Mouse (Mus musculus) lung, postnatal 0 days (tissue): ENCODE measurements at regions not wholly inside any gene's neighbourhood (a gene's known extent, or its start where the extent isn't known, plus 50 kb on each side); places are given as distances from the start of the nearest gene placed in this dataset.
"Not testable (repeated sequence)": the region's sequence is repeated elsewhere in the genome, so short reads cannot be mapped to it uniquely, and the experiment has no call there.

Experiments
- ATAC-seq: fragments of 200-750 bp; cut with Nextera tagmentation; 2 replicates; pipeline ENCODE4 v1.8.0; 2017; ENCODE audit warnings: moderate library complexity
- DNase-seq: peaks from one replicate; pipeline ENCODE4 v3.0.0-alpha.2; 2016; ENCODE audit warnings: low spot score
- H3K27ac ChIP-seq: fragments of 300-500 bp; sonication (generic); 2 replicates; pipeline ENCODE4 v1.5.1; 2014; ENCODE audit warnings: antibody characterized with exemption, mild to moderate bottlenecking, low read length, mixed read lengths
- H3K27me3 ChIP-seq: fragments of 300-500 bp; sonication (generic); replicated peaks from 2 replicates; pipeline ENCODE4 v1.6.1; 2014; ENCODE audit warnings: low read length, mixed read lengths; ENCODE audit not compliant: insufficient read depth
- H3K36me3 ChIP-seq: fragments of 300-500 bp; sonication (generic); 2 replicates; pipeline ENCODE4 v1.6.1; 2014; ENCODE audit warnings: low read length, mixed read lengths; ENCODE audit not compliant: insufficient read depth
- H3K4me1 ChIP-seq: fragments of 300-500 bp; sonication (generic); 2 replicates; pipeline ENCODE4 v1.6.1; 2014; ENCODE audit warnings: antibody characterized with exemption, low read depth, low read length, mixed read lengths; ENCODE audit not compliant: insufficient read depth
- H3K4me2 ChIP-seq: fragments of 300-500 bp; sonication (generic); replicated peaks from 2 replicates; pipeline ENCODE4 v1.6.1; 2014; ENCODE audit warnings: low read depth, mild to moderate bottlenecking, low read length, moderate library complexity, mixed read lengths
- H3K4me3 ChIP-seq: fragments of 300-500 bp; sonication (generic); 2 replicates; pipeline ENCODE4 v1.5.1; 2014; ENCODE audit warnings: low read depth, low read length
- H3K9ac ChIP-seq: fragments of 300-500 bp; sonication (generic); replicated peaks from 2 replicates; pipeline ENCODE4 v1.6.1; 2014; ENCODE audit warnings: low read depth, mild to moderate bottlenecking
- H3K9me3 ChIP-seq: fragments of 300-500 bp; sonication (generic); 2 replicates; pipeline ENCODE4 v1.6.1; 2016; ENCODE audit warnings: low read length, mixed read lengths
- CTCF ChIP-seq: IDR thresholded peaks from 2 replicates; pipeline ENCODE4 v1.5.1; 2016; ENCODE audit warnings: antibody characterized with exemption, mild to moderate bottlenecking
- EP300 ChIP-seq: IDR thresholded peaks from 2 replicates; pipeline ENCODE4 v1.6.1; 2016; ENCODE audit warnings: antibody characterized with exemption, mild to moderate bottlenecking, control low read depth
- WGBS: fragments of 180-500 bp; shearing (Covaris S2); extraction: QIAGEN DNeasy Blood & Tissue Kit; methylation state at CpG from one replicate; pipeline ENCODE4 v1.1.7; 2014; 5-methylcytosine and 5-hydroxymethylcytosine counted together

- TF ChIP-seq CTCF (no peak), EP300 (no peak)
- DNase-seq (no peak), ATAC-seq (no peak)
- no peaks in the 10 kb centered on the region for H3K36me3 ChIP-seq
- no peak overlapping the region for H3K9ac ChIP-seq
- H3K4me1 ChIP-seq = no peaks in the 10 kb centered on the region
- H3K9me3 ChIP-seq = no peaks in the 10 kb centered on the region
- no peak overlapping the region for H3K4me2 ChIP-seq
- 76% methylated on average over 2 of the region's 2 CpGs for WGBS
- no peak overlapping the region for H3K4me3 ChIP-seq
- H3K27me3 ChIP-seq = no peaks in the 10 kb centered on the region
- H3K27ac ChIP-seq = no peak overlapping the region
Observed at GRCm38 (mm10) chr15:3805430-3805829, 173.9 kb downstream of the Fbxo4 start.

GRCm38 (mm10) chr15:3775865-3776264, 192.6 kb upstream of the Ghr start:
- no peak overlapping the region for H3K27ac ChIP-seq
- DNase-seq (no peak), ATAC-seq (no peak)
- no peaks in the 10 kb centered on the region for H3K36me3 ChIP-seq
- no peaks in the 10 kb centered on the region for H3K27me3 ChIP-seq
- H3K4me3 ChIP-seq = no peak overlapping the region
- TF ChIP-seq EP300 (no peak), CTCF (no peak)
- H3K4me2 ChIP-seq = no peak overlapping the region
- no peak overlapping the region for H3K9ac ChIP-seq
- no peaks in the 10 kb centered on the region for H3K4me1 ChIP-seq
- 74% methylated on average over 3 of the region's 3 CpGs for WGBS
- H3K9me3 ChIP-seq = no peaks in the 10 kb centered on the region

GRCm38 (mm10) chr15:3772228-3772789, 189.0 kb upstream of the Ghr start:
- Histone ChIP-seq H3K4me2 (no peak overlapping the region), H3K4me3 (no peak overlapping the region), H3K4me1 (no peaks in the 10 kb centered on the region), H3K36me3 (no peaks in the 10 kb centered on the region), H3K9me3 (no peaks in the 10 kb centered on the region), H3K27ac (no peak overlapping the region), H3K9ac (no peak overlapping the region), H3K27me3 (no peaks in the 10 kb centered on the region)
- WGBS = 89% methylated on average over 8 of the region's 8 CpGs
- ATAC-seq (no peak), DNase-seq (no peak)
- TF ChIP-seq EP300 (no peak), CTCF (no peak)

- Histone ChIP-seq H3K27me3 (no peaks in the 10 kb centered on the region), H3K4me3 (no peak overlapping the region), H3K9me3 (no peaks in the 10 kb centered on the region), H3K27ac (no peak overlapping the region), H3K4me1 (no peaks in the 10 kb centered on the region), H3K36me3 (no peaks in the 10 kb centered on the region), H3K9ac (no peak overlapping the region), H3K4me2 (no peak overlapping the region)
- 80% methylated on average over 4 of the region's 4 CpGs for WGBS
- TF ChIP-seq CTCF (no peak), EP300 (no peak)
- no peak for ATAC-seq
- DNase-seq = no peak
Observed at GRCm38 (mm10) chr15:3770312-3770711, 187.0 kb upstream of the Ghr start.

GRCm38 (mm10) chr15:3764726-3765125, 181.4 kb upstream of the Ghr start:
- WGBS = 86% methylated on average over 3 of the region's 3 CpGs

GRCm38 (mm10) chr15:3760396-3760795, 177.1 kb upstream of the Ghr start:
- TF ChIP-seq CTCF = no peak
- TF ChIP-seq EP300 = no peak
- H3K27ac ChIP-seq = no peak overlapping the region
- H3K9me3 ChIP-seq = no peaks in the 10 kb centered on the region
- H3K4me1 ChIP-seq = no peaks in the 10 kb centered on the region
- WGBS = 30% methylated on average over 3 of the region's 3 CpGs
- H3K27me3 ChIP-seq = no peaks in the 10 kb centered on the region
- no peak overlapping the region for H3K4me3 ChIP-seq
- H3K36me3 ChIP-seq = no peaks in the 10 kb centered on the region
- ATAC-seq (no peak), DNase-seq (no peak)
- H3K9ac ChIP-seq = no peak overlapping the region
- no peak overlapping the region for H3K4me2 ChIP-seq

More at GRCm38 (mm10) chr15:3764726-3765125, 181.4 kb upstream of the Ghr start:
- no peaks in the 10 kb centered on the region for H3K4me1 ChIP-seq
- DNase-seq = no peak
- no peaks in the 10 kb centered on the region for H3K27me3 ChIP-seq
- no peak for ATAC-seq
- H3K4me3 ChIP-seq = no peak overlapping the region
- H3K27ac ChIP-seq = no peak overlapping the region
- H3K4me2 ChIP-seq = no peak overlapping the region
- H3K9ac ChIP-seq = no peak overlapping the region
- H3K36me3 ChIP-seq = no peaks in the 10 kb centered on the region
- H3K9me3 ChIP-seq = no peaks in the 10 kb centered on the region
- no peak for TF ChIP-seq EP300
- TF ChIP-seq CTCF = no peak

- Histone ChIP-seq H3K4me2 (no peak overlapping the region), H3K4me1 (no peaks in the 10 kb centered on the region), H3K9ac (no peak overlapping the region), H3K27me3 (no peaks in the 10 kb centered on the region), H3K9me3 (no peaks in the 10 kb centered on the region), H3K27ac (no peak overlapping the region), H3K4me3 (no peak overlapping the region), H3K36me3 (no peaks in the 10 kb centered on the region)
- WGBS = 59% methylated on average over 2 of the region's 2 CpGs
- DNase-seq = no peak
- no peak for TF ChIP-seq CTCF
- no peak for TF ChIP-seq EP300
- ATAC-seq = no peak
Observed at GRCm38 (mm10) chr15:3755636-3756035, 172.3 kb upstream of the Ghr start.

GRCm38 (mm10) chr15:3748072-3748471, 164.8 kb upstream of the Ghr start:
- 90% methylated on average over 9 of the region's 9 CpGs for WGBS

More at GRCm38 (mm10) chr15:3748072-3748471, 164.8 kb upstream of the Ghr start:
- not testable (repeated sequence) for H3K4me1 ChIP-seq, H3K4me3 ChIP-seq, H3K9me3 ChIP-seq, H3K27ac ChIP-seq, ATAC-seq, H3K9ac ChIP-seq, H3K27me3 ChIP-seq, DNase-seq, H3K36me3 ChIP-seq, H3K4me2 ChIP-seq
